ENCODE assay signal across 9 mouse cellular contexts in genomic region chr11:34031015-34031805, GRCm38 (mm10). TPM values are rescaled to one million over a fixed set of nuclear protein-coding genes. Genes with fewer than 3 reads are reported as not detected.
A peak's percentile ranks its signal among the peaks of the same experiment; 100 is the strongest.
DNase-seq lines count a peak whose midpoint lies in the region; ATAC-seq and TF ChIP-seq lines count a peak whose summit lies in the region.
"Had no signal": no experiment of that assay in that cellular context is flagged by ENCODE, and none has a peak within 500 bp of the region (broad histone marks: within the 10 kb centered on the region; RNA-seq: fewer than 3 reads in every experiment).

No protein-coding gene starts in this region.

- no peak overlapping the region for H3K4me3 ChIP-seq in kidney, embryonic 16.5 days (ENCODE audit: low read length)
- no peak overlapping the region for H3K4me3 ChIP-seq in lung, postnatal 0 days (ENCODE audit: low read depth, low read length)
- H3K4me3 ChIP-seq: limb, embryonic 15.5 days had no signal

- WGBS in kidney, embryonic 16.5 days: 59% methylated on average over 8 of the region's 8 CpGs
- 34% methylated on average over 8 of the region's 8 CpGs for WGBS in lung, postnatal 0 days

- no peak overlapping the region for H3K9ac ChIP-seq in kidney, embryonic 16.5 days (replicated peaks; ENCODE audit: low read length)
- no peak overlapping the region for H3K9ac ChIP-seq in lung, postnatal 0 days (replicated peaks; ENCODE audit: low read depth)
- H3K9ac ChIP-seq: limb, embryonic 15.5 days had no signal

- no peak overlapping the region for H3K4me2 ChIP-seq in kidney, embryonic 16.5 days (replicated peaks; ENCODE audit: low read depth, low read length)
- H3K4me2 ChIP-seq in lung, postnatal 0 days (replicated peaks; ENCODE audit: low read depth, low read length): no peak overlapping the region
- H3K4me2 ChIP-seq: limb, embryonic 15.5 days had no signal

- H3K4me1 ChIP-seq in kidney, embryonic 16.5 days (ENCODE audit: insufficient read depth, low read length): no peaks in the 10 kb centered on the region
- no peaks in the 10 kb centered on the region for H3K4me1 ChIP-seq in lung, postnatal 0 days (ENCODE audit: insufficient read depth, low read depth, low read length)
- H3K4me1 ChIP-seq: limb, embryonic 15.5 days had no signal

- DNase-seq in kidney, postnatal 10 days: peak; percentile 18
- DNase-seq in heart, adult 8-10 months (ENCODE audit: low spot score): peak; percentile 37
- DNase-seq in lung, postnatal 0 days (ENCODE audit: low spot score): peak; percentile 53
- peak; percentile 74 for DNase-seq in thymus, postnatal 0 days (ENCODE audit: low spot score)
- DNase-seq in adipocyte (ENCODE audit: low spot score): no peak
- DNase-seq in layer of hippocampus, adult 9-10 months (ENCODE audit: low spot score): no peak
- no peak for DNase-seq in ovary, postnatal 14 days (ENCODE audit: low spot score)

- H3K9me3 ChIP-seq in kidney, embryonic 16.5 days (ENCODE audit: low read length): no peaks in the 10 kb centered on the region
- H3K9me3 ChIP-seq in lung, postnatal 0 days (ENCODE audit: low read length): no peaks in the 10 kb centered on the region
- H3K9me3 ChIP-seq: limb, embryonic 15.5 days had no signal

- no peak for TF ChIP-seq CTCF in lung, postnatal 0 days (IDR thresholded peaks at IDR 0.05)

- no peak overlapping the region for H3K27ac ChIP-seq in kidney, embryonic 16.5 days (ENCODE audit: low read length)
- H3K27ac ChIP-seq in lung, postnatal 0 days (ENCODE audit: low read length): no peak overlapping the region
- H3K27ac ChIP-seq: limb, embryonic 15.5 days had no signal

- no peak for ATAC-seq in kidney, embryonic 16.5 days (ENCODE audit: low FRiP score, low TSS enrichment)
- ATAC-seq in lung, postnatal 0 days: peak; percentile 57

- H3K27me3 ChIP-seq in kidney, embryonic 16.5 days (ENCODE audit: insufficient read depth, low read length): no peaks in the 10 kb centered on the region
- H3K27me3 ChIP-seq in lung, postnatal 0 days (replicated peaks; ENCODE audit: insufficient read depth, low read length): no peaks in the 10 kb centered on the region
- H3K27me3 ChIP-seq: limb, embryonic 15.5 days had no signal

- no peaks in the 10 kb centered on the region for H3K36me3 ChIP-seq in kidney, embryonic 16.5 days (ENCODE audit: insufficient read depth, low read length)
- no peaks in the 10 kb centered on the region for H3K36me3 ChIP-seq in lung, postnatal 0 days (ENCODE audit: insufficient read depth, low read length)
- H3K36me3 ChIP-seq: limb, embryonic 15.5 days had no signal

- TF ChIP-seq EP300 in lung, postnatal 0 days (IDR thresholded peaks at IDR 0.05): no peak

RNA-seq across cellular contexts. Expression of gene Lcp2, which starts 15.5 kb away (rescaled TPM):
- 2.5 TPM in 2 replicates for polyA plus RNA-seq in kidney, embryonic 16.5 days (2015; fragmentation: Nextera tagmentation; extraction: Ambion mirVana)
- 1 to 10 TPM; 1.5 to 5.1 (median 1.9) TPM for total RNA-seq in heart, adult 8-10 months (2022)
- 4.5 and 4.9 TPM in 2 replicates for polyA plus RNA-seq in lung, postnatal 0 days (2015; fragmentation: Nextera tagmentation; extraction: Ambion mirVana)
- polyA plus RNA-seq in thymus, postnatal 0 days (2015; fragmentation: Nextera tagmentation; extraction: Ambion mirVana): 134 and 135 TPM in 2 replicates

RNA-seq across cellular contexts. Expression of gene Kcnip1, which starts 38.3 kb away (rescaled TPM):
- 1.1 and 1.3 TPM in 2 replicates for polyA plus RNA-seq in kidney, embryonic 16.5 days (2015; fragmentation: Nextera tagmentation; extraction: Ambion mirVana)
- total RNA-seq in heart, adult 8-10 months (2022): under 1 TPM in 3 of 4 experiments, not detected in 1; 0.11 to 0.35 (median 0.17) TPM
- 0.18 and 0.27 TPM in 2 replicates for polyA plus RNA-seq in lung, postnatal 0 days (2015; fragmentation: Nextera tagmentation; extraction: Ambion mirVana)
- 0.14 and 0.22 TPM in 2 replicates for polyA plus RNA-seq in thymus, postnatal 0 days (2015; fragmentation: Nextera tagmentation; extraction: Ambion mirVana)

Comparison
In these comparisons a context has a peak if more than half of its experiments do, and no peak if none do; other contexts are left out.
1. DNase-seq: peak in kidney, postnatal 10 days (single experiment), heart, adult 8-10 months (single experiment), lung, postnatal 0 days (single experiment) and thymus, postnatal 0 days (single experiment); none in adipocyte (single experiment), layer of hippocampus, adult 9-10 months (single experiment) and ovary, postnatal 14 days (single experiment).
2. RNA of gene Lcp2, which starts 15.5 kb away (polyA plus RNA-seq): 134 to 135 TPM in thymus, postnatal 0 days; 4.5 to 4.9 TPM in lung, postnatal 0 days and 2.5 TPM in kidney, embryonic 16.5 days; every median in the first group is over 10 times any median in the second.